ENCODE assay signal across 31 mouse cellular contexts in the genomic region with DNA sequence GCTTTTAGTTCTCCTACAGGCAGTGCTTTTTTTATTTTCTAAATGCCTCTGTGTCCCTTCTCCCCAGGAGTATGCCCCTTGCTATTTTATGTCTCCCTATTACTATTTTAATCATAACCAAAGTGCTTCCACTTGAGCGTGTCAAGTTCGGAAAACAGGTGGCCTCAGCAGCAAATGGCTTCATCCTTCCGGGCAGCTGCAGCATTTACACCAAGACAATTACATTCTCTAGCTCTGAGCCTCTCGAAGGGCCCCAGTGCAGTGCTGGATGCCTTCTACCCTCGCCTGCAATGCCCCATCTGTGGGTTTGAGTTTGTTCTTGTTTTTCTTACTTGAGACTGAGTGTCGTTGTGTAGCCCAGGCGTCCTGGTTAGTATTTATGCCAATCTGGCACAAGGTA. TPM values are rescaled to one million over a fixed set of nuclear protein-coding genes. Genes with fewer than 3 reads are reported as not detected.
DNase-seq lines count a peak whose midpoint lies in the region; ATAC-seq and TF ChIP-seq lines count a peak whose summit lies in the region.
"Had no signal": no experiment of that assay in that cellular context is flagged by ENCODE, and none has a peak within 500 bp of the region (broad histone marks: within the 10 kb centered on the region; RNA-seq: fewer than 3 reads in every experiment).

No protein-coding gene starts in this region.

- no peak for TF ChIP-seq EP300 in stomach, postnatal 0 days (optimal IDR thresholded peaks at IDR 0.05)

- intact Hi-C loops in gastrocnemius, adult 2 months (cut with DNase I): no loop called here

- H3K4me3 ChIP-seq in gastrocnemius, adult 2 months: no peak overlapping the region
- H3K4me3 ChIP-seq in intestine, embryonic 14.5 days (ENCODE audit: low read depth, low read length): no peak overlapping the region
- H3K4me3 ChIP-seq in intestine, embryonic 15.5 days (replicated peaks): no peak overlapping the region
- H3K4me3 ChIP-seq in limb, embryonic 12.5 days (replicated peaks): no peak overlapping the region
- no peak overlapping the region for H3K4me3 ChIP-seq in limb, embryonic 10.5 days
- no peak overlapping the region for H3K4me3 ChIP-seq in stomach, postnatal 0 days (ENCODE audit: low read depth, low read length)
- H3K4me3 ChIP-seq: erythroblast, embryonic 14.5 days; forebrain, embryonic 13.5 days; midbrain, embryonic 10.5 days; neural tube, embryonic 15.5 days had no signal

- DNase-seq in gastrocnemius, adult 2 months: no peak
- DNase-seq in gastrocnemius, postnatal 10 days: no peak
- DNase-seq in intestine, embryonic 14.5 days (ENCODE audit: low spot score): peak; percentile 13
- no peak for DNase-seq in limb, embryonic 10.5 days (ENCODE audit: low spot score)
- DNase-seq in stomach, postnatal 0 days (ENCODE audit: low spot score): peak; percentile 8
- DNase-seq: adrenal gland, postnatal 36 days; cerebellum, adult 9-11 months; gastrocnemius, postnatal 14 days; heart, adult 18-20 months; heart, postnatal 10 days; kidney, postnatal 14 days; lung, adult 18-20 months; lung, postnatal 10 days; right cerebral cortex, adult 18-20 months; right cerebral cortex, postnatal 4 days; thymus, postnatal 25 days had no signal

- no peak overlapping the region for H3K4me2 ChIP-seq in intestine, embryonic 14.5 days (ENCODE audit: low read length)
- H3K4me2 ChIP-seq in intestine, embryonic 15.5 days (replicated peaks): no peak overlapping the region
- no peak overlapping the region for H3K4me2 ChIP-seq in limb, embryonic 12.5 days
- H3K4me2 ChIP-seq in stomach, postnatal 0 days (replicated peaks; ENCODE audit: low read depth): no peak overlapping the region
- H3K4me2 ChIP-seq: forebrain, embryonic 13.5 days; neural tube, embryonic 15.5 days had no signal

- TF ChIP-seq CTCF in gastrocnemius, adult 2 months (IDR thresholded peaks at IDR 0.05): no peak
- TF ChIP-seq CTCF in stomach, postnatal 0 days (IDR thresholded peaks at IDR 0.05; ENCODE audit: low read depth): no peak

- no peak overlapping the region for H3K9ac ChIP-seq in intestine, embryonic 14.5 days (ENCODE audit: low read length)
- no peak overlapping the region for H3K9ac ChIP-seq in intestine, embryonic 15.5 days
- no peak overlapping the region for H3K9ac ChIP-seq in limb, embryonic 12.5 days (replicated peaks)
- H3K9ac ChIP-seq in stomach, postnatal 0 days (ENCODE audit: low read length): no peak overlapping the region
- H3K9ac ChIP-seq: forebrain, embryonic 13.5 days; neural tube, embryonic 15.5 days had no signal

- H3K4me1 ChIP-seq in intestine, embryonic 14.5 days (replicated peaks; ENCODE audit: control insufficient read depth, insufficient read depth, low read length): peaks cover 7% of the 10 kb centered on the region; the same call in 1 of the 2 replicates
- H3K4me1 ChIP-seq in intestine, embryonic 15.5 days (replicated peaks): peaks cover 5% of the 10 kb centered on the region
- peaks cover 12% of the 10 kb centered on the region for H3K4me1 ChIP-seq in limb, embryonic 12.5 days (replicated peaks)
- peaks cover 8% of the 10 kb centered on the region for H3K4me1 ChIP-seq in limb, embryonic 10.5 days
- no peaks in the 10 kb centered on the region for H3K4me1 ChIP-seq in stomach, postnatal 0 days (replicated peaks; ENCODE audit: control insufficient read depth, insufficient read depth)

- H3K27me3 ChIP-seq in intestine, embryonic 14.5 days (replicated peaks; ENCODE audit: control insufficient read depth, insufficient read depth, low read length): no peaks in the 10 kb centered on the region
- no peaks in the 10 kb centered on the region for H3K27me3 ChIP-seq in intestine, embryonic 15.5 days (replicated peaks)
- H3K27me3 ChIP-seq in limb, embryonic 12.5 days: no peaks in the 10 kb centered on the region
- H3K27me3 ChIP-seq in limb, embryonic 10.5 days (ENCODE audit: low read depth, poor library complexity, severe bottlenecking): no peaks in the 10 kb centered on the region
- H3K27me3 ChIP-seq in stomach, postnatal 0 days (ENCODE audit: control insufficient read depth, insufficient read depth, low read length): no peaks in the 10 kb centered on the region
- H3K27me3 ChIP-seq: forebrain, embryonic 13.5 days; neural tube, embryonic 15.5 days; Patski had no signal

- peak overlapping the region; percentile 43; the same call in 1 of the 2 replicates for H3K27ac ChIP-seq in gastrocnemius, adult 2 months
- H3K27ac ChIP-seq in intestine, embryonic 14.5 days (ENCODE audit: low read depth): no peak overlapping the region
- no peak overlapping the region for H3K27ac ChIP-seq in intestine, embryonic 15.5 days
- 0 out of 2 replicates have a peak overlapping the region, but pooled peaks have one; percentile 53 for H3K27ac ChIP-seq in limb, embryonic 12.5 days
- H3K27ac ChIP-seq in limb, embryonic 10.5 days: no peak overlapping the region
- H3K27ac ChIP-seq in stomach, postnatal 0 days (replicated peaks): no peak overlapping the region
- H3K27ac ChIP-seq: forebrain, embryonic 13.5 days; midbrain, embryonic 10.5 days; neural tube, embryonic 15.5 days had no signal

- no peak for ATAC-seq in intestine, embryonic 14.5 days (replicated peaks; ENCODE audit: low FRiP score, low TSS enrichment, low read depth)
- no peak for ATAC-seq in intestine, embryonic 15.5 days
- no peak for ATAC-seq in limb, embryonic 12.5 days (ENCODE audit: insufficient number of reproducible peaks, insufficient read depth, low FRiP score, low TSS enrichment, low read depth)
- no peak for ATAC-seq in stomach, postnatal 0 days (ENCODE audit: low FRiP score, low TSS enrichment)
- ATAC-seq in erythroblast, adult 5-6 weeks (replicated peaks; ENCODE audit: low FRiP score, poor library complexity, severe bottlenecking): no peak
- ATAC-seq: forebrain, embryonic 13.5 days; midbrain, embryonic 16.5 days; Patski had no signal

- peaks cover 72% of the 10 kb centered on the region for H3K36me3 ChIP-seq in intestine, embryonic 14.5 days (ENCODE audit: control insufficient read depth, insufficient read depth, low read length)
- H3K36me3 ChIP-seq in intestine, embryonic 15.5 days: peaks cover 51% of the 10 kb centered on the region
- peaks cover 73% of the 10 kb centered on the region for H3K36me3 ChIP-seq in limb, embryonic 12.5 days
- H3K36me3 ChIP-seq in limb, embryonic 10.5 days: peaks cover 76% of the 10 kb centered on the region
- peaks cover 33% of the 10 kb centered on the region for H3K36me3 ChIP-seq in stomach, postnatal 0 days (ENCODE audit: control insufficient read depth, insufficient read depth, low read length)

- 90% methylated on average over 7 of the region's 7 CpGs for WGBS in intestine, embryonic 14.5 days
- WGBS in intestine, embryonic 15.5 days: 89% methylated on average over 7 of the region's 7 CpGs
- 89% methylated on average over 7 of the region's 7 CpGs for WGBS in limb, embryonic 12.5 days
- WGBS in limb, embryonic 10.5 days: 94% methylated on average over 7 of the region's 7 CpGs
- 93% methylated on average over 7 of the region's 7 CpGs for WGBS in stomach, postnatal 0 days

- H3K9me3 ChIP-seq in intestine, embryonic 14.5 days (ENCODE audit: control insufficient read depth, low read length): 0 out of 2 replicates have a peak, but pooled peaks cover 5% of the 10 kb centered on the region
- no peaks in the 10 kb centered on the region for H3K9me3 ChIP-seq in intestine, embryonic 15.5 days
- H3K9me3 ChIP-seq in limb, embryonic 12.5 days: no peaks in the 10 kb centered on the region
- H3K9me3 ChIP-seq in limb, embryonic 10.5 days (replicated peaks): no peaks in the 10 kb centered on the region
- H3K9me3 ChIP-seq in stomach, postnatal 0 days (ENCODE audit: control insufficient read depth, low read length): no peaks in the 10 kb centered on the region
- H3K9me3 ChIP-seq: forebrain, embryonic 13.5 days; neural tube, embryonic 15.5 days had no signal

RNA-seq across cellular contexts. Expression of gene Zfp84, which starts 5.2 kb away (rescaled TPM):
- total RNA-seq in gastrocnemius, adult 2 months (2021): 1 to 10 TPM; 6.2 to 8.8 TPM
- total RNA-seq in gastrocnemius, postnatal 10 days (2021): 10 to 100 TPM in 1 of 2 experiments, 1 to 10 TPM in 1; 9.3 to 11.2 TPM
- polyA plus RNA-seq in intestine, embryonic 14.5 days (2014; fragmentation: Nextera tagmentation; extraction: Ambion mirVana): 12.3 and 12.8 TPM in 2 replicates
- polyA plus RNA-seq in intestine, embryonic 15.5 days (2015; fragmentation: Nextera tagmentation; extraction: Ambion mirVana): 10.1 and 10.3 TPM in 2 replicates
- 14.0 and 14.7 TPM in 2 replicates for polyA plus RNA-seq in limb, embryonic 12.5 days (2016; fragmentation: Nextera tagmentation; extraction: Ambion mirVana)
- 8.7 and 12.4 TPM in 2 replicates for polyA plus RNA-seq in limb, embryonic 10.5 days (2016; fragmentation: Nextera tagmentation; extraction: Ambion mirVana)
- polyA plus RNA-seq in stomach, postnatal 0 days (2015; fragmentation: Nextera tagmentation; extraction: Ambion mirVana): 4.8 and 5.0 TPM in 2 replicates
- total RNA-seq in erythroblast, adult 5-6 weeks (2015; ENCODE audit: low replicate concordance): 1.7 and 3.8 TPM in 2 replicates
- 3.2 and 3.6 TPM in 2 replicates for total RNA-seq in erythroblast, adult 5-6 weeks (2017; ENCODE audit: low replicate concordance)

RNA-seq across cellular contexts. Expression of gene Zfp30, which starts 10.3 kb away (rescaled TPM):
- 1 to 10 TPM; 1.8 to 2.6 TPM for total RNA-seq in gastrocnemius, adult 2 months (2021)
- 1 to 10 TPM; 3.5 to 5.0 TPM for total RNA-seq in gastrocnemius, postnatal 10 days (2021)
- 6.9 and 7.8 TPM in 2 replicates for polyA plus RNA-seq in intestine, embryonic 14.5 days (2014; fragmentation: Nextera tagmentation; extraction: Ambion mirVana)
- 3.7 and 4.2 TPM in 2 replicates for polyA plus RNA-seq in intestine, embryonic 15.5 days (2015; fragmentation: Nextera tagmentation; extraction: Ambion mirVana)
- polyA plus RNA-seq in limb, embryonic 12.5 days (2016; fragmentation: Nextera tagmentation; extraction: Ambion mirVana): 9.3 and 9.9 TPM in 2 replicates
- 5.2 and 7.1 TPM in 2 replicates for polyA plus RNA-seq in limb, embryonic 10.5 days (2016; fragmentation: Nextera tagmentation; extraction: Ambion mirVana)
- 2.3 and 2.6 TPM in 2 replicates for polyA plus RNA-seq in stomach, postnatal 0 days (2015; fragmentation: Nextera tagmentation; extraction: Ambion mirVana)
- not detected in 2 replicates for total RNA-seq in erythroblast, adult 5-6 weeks (2015; ENCODE audit: low replicate concordance)
- not detected in 2 replicates for total RNA-seq in erythroblast, adult 5-6 weeks (2017; ENCODE audit: low replicate concordance)

RNA-seq across cellular contexts. Expression of gene Zfp790, which starts 42.4 kb away (rescaled TPM):
- total RNA-seq in gastrocnemius, adult 2 months (2021): 10 to 100 TPM in 1 of 2 experiments, 1 to 10 TPM in 1; 10.0 to 10.6 TPM
- 10 to 100 TPM in 1 of 2 experiments, 1 to 10 TPM in 1; 9.6 to 10.9 TPM for total RNA-seq in gastrocnemius, postnatal 10 days (2021)
- 11.9 and 15.4 TPM in 2 replicates for polyA plus RNA-seq in intestine, embryonic 14.5 days (2014; fragmentation: Nextera tagmentation; extraction: Ambion mirVana)
- 9.9 and 10.0 TPM in 2 replicates for polyA plus RNA-seq in intestine, embryonic 15.5 days (2015; fragmentation: Nextera tagmentation; extraction: Ambion mirVana)
- 17.1 and 18.0 TPM in 2 replicates for polyA plus RNA-seq in limb, embryonic 12.5 days (2016; fragmentation: Nextera tagmentation; extraction: Ambion mirVana)
- polyA plus RNA-seq in limb, embryonic 10.5 days (2016; fragmentation: Nextera tagmentation; extraction: Ambion mirVana): 15.2 and 16.7 TPM in 2 replicates
- polyA plus RNA-seq in stomach, postnatal 0 days (2015; fragmentation: Nextera tagmentation; extraction: Ambion mirVana): 5.3 and 5.4 TPM in 2 replicates
- total RNA-seq in erythroblast, adult 5-6 weeks (2015; ENCODE audit: low replicate concordance): 0.42 and 0.77 TPM in 2 replicates
- total RNA-seq in erythroblast, adult 5-6 weeks (2017; ENCODE audit: low replicate concordance): 2.6 and 4.5 TPM in 2 replicates

RNA-seq across cellular contexts. Expression of gene Catsperg2, which starts 46.7 kb away (rescaled TPM):
- not detected for total RNA-seq in gastrocnemius, adult 2 months (2021)
- not detected for total RNA-seq in gastrocnemius, postnatal 10 days (2021)
- not detected in 2 replicates for polyA plus RNA-seq in intestine, embryonic 14.5 days (2014; fragmentation: Nextera tagmentation; extraction: Ambion mirVana)
- polyA plus RNA-seq in intestine, embryonic 15.5 days (2015; fragmentation: Nextera tagmentation; extraction: Ambion mirVana): 0.08 TPM in 1 of 2 replicates, not detected in the other
- polyA plus RNA-seq in limb, embryonic 12.5 days (2016; fragmentation: Nextera tagmentation; extraction: Ambion mirVana): not detected in 2 replicates
- polyA plus RNA-seq in limb, embryonic 10.5 days (2016; fragmentation: Nextera tagmentation; extraction: Ambion mirVana): 0.10 TPM in 1 of 2 replicates, not detected in the other
- polyA plus RNA-seq in stomach, postnatal 0 days (2015; fragmentation: Nextera tagmentation; extraction: Ambion mirVana): 0.11 TPM in 1 of 2 replicates, not detected in the other
- total RNA-seq in erythroblast, adult 5-6 weeks (2015; ENCODE audit: low replicate concordance): not detected in 2 replicates
- not detected in 2 replicates for total RNA-seq in erythroblast, adult 5-6 weeks (2017; ENCODE audit: low replicate concordance)
- total RNA-seq: adrenal gland, adult 18-20 months; adrenal gland, postnatal 36 days; common myeloid progenitor, adult 5-6 weeks; gastrocnemius, postnatal 14 days; heart, adult 18-20 months; heart, postnatal 10 days; left cerebral cortex, adult 18-20 months; liver, adult 2 months had no signal
- polyA plus RNA-seq: erythroblast, embryonic 14.5 days; hindbrain, embryonic 11.5 days; liver, adult 2 months; stomach, embryonic 14.5 days had no signal

Comparison
In these comparisons a context has a peak if more than half of its experiments do, and no peak if none do; other contexts are left out.
1. H3K27ac ChIP-seq: peak in gastrocnemius, adult 2 months (single experiment) and limb, embryonic 12.5 days (single experiment); none in intestine, embryonic 14.5 days (single experiment), intestine, embryonic 15.5 days (single experiment), limb, embryonic 10.5 days (single experiment) and stomach, postnatal 0 days (single experiment).
2. DNase-seq: peak in intestine, embryonic 14.5 days (single experiment) and stomach, postnatal 0 days (single experiment); none in gastrocnemius, adult 2 months (single experiment), gastrocnemius, postnatal 10 days (single experiment) and limb, embryonic 10.5 days (single experiment).